27 mouse cellular contexts compared by ENCODE assay signal in genomic region chr11:48913611-48914010, GRCm38 (mm10). TPM values are rescaled to one million over a fixed set of nuclear protein-coding genes. Genes with fewer than 3 reads are reported as not detected.
DNase-seq lines count a peak whose midpoint lies in the region; ATAC-seq and TF ChIP-seq lines count a peak whose summit lies in the region.
"Had no signal": no experiment of that assay in that cellular context is flagged by ENCODE, and none has a peak within 500 bp of the region (broad histone marks: within the 10 kb centered on the region; RNA-seq: fewer than 3 reads in every experiment).

No protein-coding gene starts in this region.

- no peaks in the 10 kb centered on the region for H3K36me3 ChIP-seq in splenic B cell, adult 2 months (ENCODE audit: control insufficient read depth, insufficient read depth, low read length, poor library complexity, severe bottlenecking)
- H3K36me3 ChIP-seq in hindbrain, postnatal 0 days (ENCODE audit: insufficient read depth, low read length): no peaks in the 10 kb centered on the region
- H3K36me3 ChIP-seq: heart, embryonic 12.5 days; heart, embryonic 15.5 days; hindbrain, embryonic 10.5 days; hindbrain, embryonic 13.5 days had no signal

- WGBS in hindbrain, postnatal 0 days: 94% methylated on average over 1 of the region's 1 CpGs

- H3K4me1 ChIP-seq in hindbrain, postnatal 0 days (ENCODE audit: insufficient read depth, low read length): no peaks in the 10 kb centered on the region
- H3K4me1 ChIP-seq: heart, embryonic 12.5 days; heart, embryonic 15.5 days; hindbrain, embryonic 10.5 days; hindbrain, embryonic 13.5 days had no signal

- H3K27me3 ChIP-seq in splenic B cell, adult 2 months (ENCODE audit: control insufficient read depth, insufficient read depth, low read length, poor library complexity, severe bottlenecking): no peaks in the 10 kb centered on the region
- no peaks in the 10 kb centered on the region for H3K27me3 ChIP-seq in hindbrain, postnatal 0 days (ENCODE audit: insufficient read depth, low read length)
- H3K27me3 ChIP-seq: heart, embryonic 12.5 days; heart, embryonic 15.5 days; hindbrain, embryonic 13.5 days; Patski had no signal

- H3K27ac ChIP-seq in hindbrain, postnatal 0 days: no peak overlapping the region
- H3K27ac ChIP-seq: gastrocnemius, adult 2 months; heart, embryonic 15.5 days; hindbrain, embryonic 10.5 days; hindbrain, embryonic 13.5 days had no signal

- H3K9me3 ChIP-seq in hindbrain, postnatal 0 days (ENCODE audit: low read length): no peaks in the 10 kb centered on the region
- H3K9me3 ChIP-seq: heart, embryonic 12.5 days; heart, embryonic 15.5 days; hindbrain, embryonic 10.5 days; hindbrain, embryonic 13.5 days had no signal

- H3K9ac ChIP-seq in hindbrain, postnatal 0 days (replicated peaks; ENCODE audit: low read length): no peak overlapping the region
- H3K9ac ChIP-seq: forebrain, postnatal 0 days; heart, embryonic 12.5 days; heart, embryonic 15.5 days; hindbrain, embryonic 13.5 days had no signal

- no peak overlapping the region for H3K4me2 ChIP-seq in hindbrain, postnatal 0 days (ENCODE audit: low read depth, low read length)
- H3K4me2 ChIP-seq: heart, embryonic 12.5 days; heart, embryonic 15.5 days; hindbrain, embryonic 13.5 days had no signal

- TF ChIP-seq CTCF in hindbrain, postnatal 0 days (IDR thresholded peaks at IDR 0.05; ENCODE audit: low read depth): no peak

- DNase-seq in A20 (ENCODE audit: low read depth, low spot score): peak; percentile 32
- DNase-seq in splenic B cell, adult 2 months (ENCODE audit: low read depth, low spot score): peak; percentile 64
- no peak for DNase-seq in hindbrain, postnatal 0 days (ENCODE audit: low spot score)
- no peak for DNase-seq in cerebellum, postnatal 10 days
- DNase-seq: adrenal gland, adult 2 months; adrenal gland, postnatal 14 days; B cell, adult 2 months; cerebellum, adult 11 months; cerebellum, adult 2 months; cerebellum, adult 9-11 months; cerebellum, postnatal 36 days; forebrain, postnatal 0 days; gastrocnemius, adult 2 months; gastrocnemius, postnatal 14 days; heart, adult 18-20 months; heart, postnatal 10 days; heart, postnatal 36 days had no signal

- no peak overlapping the region for H3K4me3 ChIP-seq in hindbrain, postnatal 0 days (ENCODE audit: low read length)
- H3K4me3 ChIP-seq: gastrocnemius, adult 2 months; heart, embryonic 12.5 days; heart, embryonic 15.5 days; hindbrain, embryonic 10.5 days; hindbrain, embryonic 13.5 days had no signal

- ATAC-seq in common myeloid progenitor, adult 5-6 weeks (replicated peaks; ENCODE audit: low read depth, poor library complexity, severe bottlenecking): peak; percentile 54; the same call in 1 of the 2 replicates
- ATAC-seq in megakaryocyte progenitor cell, adult 5-6 weeks (replicated peaks; ENCODE audit: poor library complexity): peak; percentile 48
- ATAC-seq in hindbrain, postnatal 0 days: no peak
- no peak for ATAC-seq in erythroblast, adult 5-6 weeks (replicated peaks; ENCODE audit: low FRiP score, poor library complexity, severe bottlenecking)
- ATAC-seq: forebrain, embryonic 14.5 days; forebrain, postnatal 0 days had no signal

RNA-seq across cellular contexts. Expression of gene Gm5431, which starts 11.6 kb away (rescaled TPM):
- 0.59 and 1.5 TPM in 2 replicates for total RNA-seq in common myeloid progenitor, adult 5-6 weeks (2017)
- total RNA-seq in megakaryocyte progenitor cell, adult 5-6 weeks (2015): 0.39 and 0.84 TPM in 2 replicates
- total RNA-seq in megakaryocyte progenitor cell, adult 5-6 weeks (2017): 0.27 and 0.83 TPM in 2 replicates
- 0.10 and 0.18 TPM in 2 replicates for total RNA-seq in hindbrain, postnatal 0 days (2014; rRNA removed)
- polyA plus RNA-seq in hindbrain, postnatal 0 days (2015; fragmentation: Nextera tagmentation; extraction: Ambion mirVana): 0.08 and 0.28 TPM in 2 replicates
- 0.42 and 3.5 TPM in 2 replicates for total RNA-seq in erythroblast, adult 5-6 weeks (2015; ENCODE audit: low replicate concordance)
- 0.84 TPM in 1 of 2 replicates, not detected in the other for total RNA-seq in erythroblast, adult 5-6 weeks (2017; ENCODE audit: low replicate concordance)
- polyA plus RNA-seq: forebrain, embryonic 11.5 days had no signal

RNA-seq across cellular contexts. Expression of gene Psme2b, which starts 32.4 kb away (rescaled TPM):
- total RNA-seq in common myeloid progenitor, adult 5-6 weeks (2017): 60.6 and 73.1 TPM in 2 replicates
- 22.6 and 31.0 TPM in 2 replicates for total RNA-seq in megakaryocyte progenitor cell, adult 5-6 weeks (2015)
- 25.4 and 31.7 TPM in 2 replicates for total RNA-seq in megakaryocyte progenitor cell, adult 5-6 weeks (2017)
- 0.32 and 0.37 TPM in 2 replicates for total RNA-seq in hindbrain, postnatal 0 days (2014; rRNA removed)
- 1.4 and 1.7 TPM in 2 replicates for polyA plus RNA-seq in hindbrain, postnatal 0 days (2015; fragmentation: Nextera tagmentation; extraction: Ambion mirVana)
- 12.1 and 20.2 TPM in 2 replicates for total RNA-seq in erythroblast, adult 5-6 weeks (2015; ENCODE audit: low replicate concordance)
- total RNA-seq in erythroblast, adult 5-6 weeks (2017; ENCODE audit: low replicate concordance): 1.4 and 2.1 TPM in 2 replicates

RNA-seq across cellular contexts. Expression of gene Irgm1, which starts 42.1 kb away (rescaled TPM):
- 49.1 and 58.2 TPM in 2 replicates for total RNA-seq in common myeloid progenitor, adult 5-6 weeks (2017)
- 44.1 and 45.1 TPM in 2 replicates for total RNA-seq in megakaryocyte progenitor cell, adult 5-6 weeks (2015)
- 32.4 and 34.9 TPM in 2 replicates for total RNA-seq in megakaryocyte progenitor cell, adult 5-6 weeks (2017)
- 5.8 and 6.0 TPM in 2 replicates for total RNA-seq in hindbrain, postnatal 0 days (2014; rRNA removed)
- polyA plus RNA-seq in hindbrain, postnatal 0 days (2015; fragmentation: Nextera tagmentation; extraction: Ambion mirVana): 6.3 and 8.2 TPM in 2 replicates
- total RNA-seq in erythroblast, adult 5-6 weeks (2015; ENCODE audit: low replicate concordance): 54.8 and 67.1 TPM in 2 replicates
- 58.3 and 69.6 TPM in 2 replicates for total RNA-seq in erythroblast, adult 5-6 weeks (2017; ENCODE audit: low replicate concordance)

Comparison
In these comparisons a context has a peak if more than half of its experiments do, and no peak if none do; other contexts are left out.
1. DNase-seq: peak in A20 (single experiment) and splenic B cell, adult 2 months (single experiment); none in hindbrain, postnatal 0 days (single experiment) and cerebellum, postnatal 10 days (0 of 2).
2. ATAC-seq: peak in common myeloid progenitor, adult 5-6 weeks (single experiment) and megakaryocyte progenitor cell, adult 5-6 weeks (single experiment); none in hindbrain, postnatal 0 days (single experiment) and erythroblast, adult 5-6 weeks (single experiment).